Mouse (Mus musculus): ENCODE measurements around the gene Ybey. TPM values are rescaled to one million over a fixed set of nuclear protein-coding genes. Genes with fewer than 3 reads are reported as not detected.

Ybey gene
- total RNA-seq (2023): 1 to 10 TPM in 1 of 2 experiments, under 1 TPM in 1; 0.84 to 1.6 TPM

DNA sequence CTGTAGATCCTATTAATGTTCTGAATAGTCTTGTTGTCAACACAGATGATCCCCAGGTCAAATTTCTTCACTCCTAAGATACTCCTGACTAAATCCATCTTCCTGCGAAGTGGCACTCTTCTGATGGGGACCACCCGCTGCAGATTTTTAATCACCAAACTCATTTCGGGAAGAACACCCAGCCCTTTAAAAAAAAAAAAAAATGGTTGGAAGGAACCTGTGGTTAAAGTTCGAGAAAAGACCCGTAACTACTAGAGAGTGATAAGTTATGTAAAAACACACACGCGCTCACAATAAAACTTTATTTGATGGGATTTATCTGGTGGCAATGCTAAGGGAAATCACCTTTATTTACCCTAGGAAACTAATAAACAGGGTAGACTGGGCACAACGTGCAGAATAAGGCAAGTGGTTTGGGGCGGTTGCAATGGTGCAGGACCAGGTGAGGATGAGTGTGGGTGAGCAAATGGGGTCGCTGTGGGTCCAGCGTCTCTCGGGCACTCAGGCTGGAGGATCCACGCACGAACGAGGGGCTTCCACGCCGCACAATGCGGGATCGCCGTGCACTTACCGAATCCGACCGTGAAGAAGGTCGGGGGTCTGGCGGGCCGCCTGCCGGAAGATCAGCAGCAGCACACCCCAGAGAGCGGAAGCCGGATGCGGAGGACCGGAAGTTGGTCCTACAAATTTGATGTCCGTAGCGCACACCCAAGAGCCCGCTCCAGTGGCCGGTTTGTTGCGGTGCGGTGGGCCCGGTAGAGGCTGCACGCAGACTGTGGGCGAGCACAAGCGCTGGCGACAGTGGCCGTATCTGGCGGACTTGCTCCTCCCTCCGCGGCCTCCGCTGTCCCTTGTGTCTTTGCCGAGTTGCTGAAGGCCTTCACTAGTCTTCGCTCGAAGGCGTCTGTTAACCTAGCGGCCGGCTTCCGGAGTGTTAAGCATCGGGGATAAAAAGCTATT is at the start of gene Ybey, which contains the start of gene Mcm3ap:
TSS of gene Ybey (minus strand) at position 912 of the 960 bp plus-strand sequence.
TSS of gene Mcm3ap (plus strand) at position 725 of the 960 bp plus-strand sequence.

DNA sequence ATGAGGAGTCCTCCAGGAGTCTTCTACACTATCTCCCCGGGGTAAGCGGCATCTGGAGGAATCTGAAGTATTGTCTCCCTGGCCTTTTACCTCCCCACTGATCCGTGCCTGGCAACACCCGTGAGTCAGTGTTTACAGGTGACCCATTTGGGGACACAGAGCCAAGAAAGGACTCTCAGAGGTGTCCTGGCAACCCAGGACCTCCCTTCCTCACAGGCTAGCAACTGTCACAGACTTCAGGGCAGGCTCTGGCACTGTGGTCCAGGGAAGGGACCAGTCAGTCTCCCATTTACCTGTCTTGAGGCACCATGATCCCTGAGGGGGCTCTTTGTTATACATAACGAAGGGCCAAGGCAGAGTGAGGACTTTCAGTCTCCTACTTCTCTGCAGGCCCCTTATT is 20.1 kb downstream of the Ybey start, which contains the start of gene 2610028H24Rik:
TSS of gene 2610028H24Rik (plus strand) at position 231 of the 400 bp plus-strand sequence.

DNA sequence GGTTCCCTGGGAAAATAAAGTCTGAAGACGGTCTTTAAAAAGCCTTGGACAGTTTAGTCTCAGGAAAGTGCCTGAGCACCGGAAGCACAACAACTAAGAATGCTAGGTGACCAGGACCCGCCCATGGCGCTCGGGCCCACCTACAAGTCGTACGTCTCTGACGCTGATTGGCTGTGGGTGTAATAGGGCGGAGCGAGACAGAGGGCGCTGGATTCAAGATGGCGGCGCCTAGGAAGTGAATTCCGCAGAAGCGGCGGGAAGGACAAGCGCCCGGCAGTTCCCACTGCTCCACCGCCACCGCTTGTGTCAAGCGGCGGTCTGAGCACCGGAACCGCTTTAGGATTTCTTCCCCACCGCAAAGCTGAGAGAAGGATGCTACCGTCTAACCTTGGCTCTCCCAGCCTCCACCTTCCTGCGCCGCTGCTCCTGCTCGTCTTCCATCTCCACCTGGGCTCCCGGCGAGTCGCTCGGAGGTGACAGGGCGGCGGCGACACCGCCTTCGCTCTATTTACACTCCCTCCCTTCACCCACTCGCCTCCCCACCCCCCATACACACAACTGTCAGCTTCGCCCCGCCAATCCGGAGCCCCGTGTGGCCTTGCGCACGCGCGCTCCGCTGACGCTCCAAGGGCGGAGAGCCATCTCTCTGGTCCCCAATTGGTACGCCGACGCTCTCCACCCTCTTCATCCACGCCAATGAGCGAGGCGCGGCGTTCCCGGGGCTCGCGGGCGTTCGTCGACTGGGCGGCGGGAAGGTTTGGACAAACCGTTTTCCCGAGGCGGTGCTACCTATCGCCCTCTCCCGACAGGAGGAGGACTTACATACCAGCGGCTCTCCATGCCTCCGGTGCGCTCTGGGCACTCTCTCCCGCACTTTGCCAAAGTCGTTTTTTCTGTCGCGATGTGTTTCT is 26.5 kb downstream of the Ybey start, which contains the start of gene Pcnt:
TSS of gene Pcnt (minus strand) at position 609 of the 911 bp plus-strand sequence.

DNA sequence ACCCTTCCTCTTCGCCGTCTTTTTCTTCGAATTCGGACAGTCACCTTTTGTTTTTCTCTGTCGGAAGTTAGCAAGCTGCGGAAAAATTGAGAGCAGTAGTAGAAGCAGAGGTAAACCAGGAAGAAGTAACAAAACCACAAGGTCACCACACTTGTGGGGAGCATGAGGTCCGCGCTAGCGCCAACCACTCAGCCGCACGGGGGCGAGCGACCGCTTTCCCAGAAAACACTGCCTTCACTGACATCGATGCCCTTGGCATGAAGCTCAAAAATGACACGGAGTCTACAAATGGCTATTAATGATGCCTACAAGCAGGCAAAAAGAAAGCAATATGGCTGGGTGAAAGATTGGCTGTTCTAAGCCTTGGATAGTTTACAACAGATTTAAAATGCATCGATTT is 28.6 kb downstream of the Ybey start, which contains the start of gene AC141477.1:
TSS of gene AC141477.1 (minus strand) at position 164 of the 400 bp plus-strand sequence.

Other genes starting within 250 kb of the Ybey start
- 1 to 10 TPM in 1 of 2 experiments, under 1 TPM in 1; 0.40 to 1.8 TPM for gene Prmt2, start 231.2 kb downstream of the Ybey start, total RNA-seq (2023)
- gene S100b, start 215.3 kb downstream of the Ybey start, total RNA-seq (2023): not detected
- gene Dip2a, start 123.8 kb downstream of the Ybey start, total RNA-seq (2023): 1 to 10 TPM; 6.9 to 7.7 TPM
- 1 to 10 TPM; 8.2 to 9.0 TPM for gene AC141477.1, start 28.7 kb downstream of the Ybey start, total RNA-seq (2023)
- gene Pcnt, start 26.3 kb downstream of the Ybey start, total RNA-seq (2023): 10 to 100 TPM; 31.2 to 37.5 TPM
- gene 2610028H24Rik, start 20.0 kb downstream of the Ybey start, total RNA-seq (2023): not detected
- 10 to 100 TPM; 45.2 to 49.9 TPM for gene Mcm3ap, start 187 bp downstream of the Ybey start, total RNA-seq (2023)
- gene Lss, start 62.5 kb upstream of the Ybey start, total RNA-seq (2023): 1 to 10 TPM; 4.4 to 8.6 TPM
- gene Spatc1l, start 93.2 kb upstream of the Ybey start, total RNA-seq (2023): not detected
- not detected for gene Ftcd, start 106.5 kb upstream of the Ybey start, total RNA-seq (2023)
- under 1 TPM; 0.36 to 0.40 TPM for gene Col6a2, start 154.5 kb upstream of the Ybey start, total RNA-seq (2023)

Data from neutrophil, adult 59 days (primary cell).